Comparison of ENCODE assay signal across 15 mouse cellular contexts in genomic region chr9:118939831-118940230, GRCm38 (mm10). TPM values are rescaled to one million over a fixed set of nuclear protein-coding genes. Genes with fewer than 3 reads are reported as not detected.
A peak's percentile ranks its signal among the peaks of the same experiment; 100 is the strongest.
DNase-seq lines count a peak whose midpoint lies in the region; ATAC-seq and TF ChIP-seq lines count a peak whose summit lies in the region.
"Had no signal": no experiment of that assay in that cellular context is flagged by ENCODE, and none has a peak within 500 bp of the region (broad histone marks: within the 10 kb centered on the region; RNA-seq: fewer than 3 reads in every experiment).

No protein-coding gene starts in this region.

- ATAC-seq in lung, embryonic 14.5 days (ENCODE audit: insufficient read depth), result no peak
- peak; percentile 40; the same call in 1 of the 2 replicates for ATAC-seq in kidney, embryonic 16.5 days (ENCODE audit: low FRiP score, low TSS enrichment)
- peak; percentile 41; the same call in 1 of the 2 replicates for ATAC-seq in liver, postnatal 0 days
- ATAC-seq: forebrain, postnatal 0 days had no signal

- no peak overlapping the region for H3K4me3 ChIP-seq in gastrocnemius, adult 2 months
- no peak overlapping the region for H3K4me3 ChIP-seq in lung, embryonic 14.5 days (ENCODE audit: low read depth, low read length)
- no peak overlapping the region for H3K4me3 ChIP-seq in kidney, embryonic 16.5 days (ENCODE audit: low read length)
- no peak overlapping the region for H3K4me3 ChIP-seq in liver, postnatal 0 days (ENCODE audit: low read depth, low read length)
- H3K4me3 ChIP-seq: liver, embryonic 13.5 days; myocyte had no signal

- no peak for TF ChIP-seq CTCF in gastrocnemius, adult 2 months (IDR thresholded peaks at IDR 0.05)
- no peak for TF ChIP-seq CTCF in lung, embryonic 14.5 days (IDR thresholded peaks at IDR 0.05; ENCODE audit: low read depth)
- TF ChIP-seq CTCF in liver, postnatal 0 days (IDR thresholded peaks at IDR 0.05; ENCODE audit: low read depth), result no peak

- no peaks in the 10 kb centered on the region for H3K27me3 ChIP-seq in lung, embryonic 14.5 days (ENCODE audit: insufficient read depth, low read length)
- H3K27me3 ChIP-seq in kidney, embryonic 16.5 days (ENCODE audit: insufficient read depth, low read length), result no peaks in the 10 kb centered on the region
- H3K27me3 ChIP-seq in liver, postnatal 0 days (ENCODE audit: insufficient read depth, low read length), result no peaks in the 10 kb centered on the region
- H3K27me3 ChIP-seq: liver, embryonic 13.5 days had no signal

- DNase-seq in gastrocnemius, adult 2 months, result no peak
- no peak for DNase-seq in gastrocnemius, postnatal 4 days (ENCODE audit: low spot score in 2 of 2)
- DNase-seq in lung, embryonic 14.5 days, result no peak
- no peak for DNase-seq in lung, postnatal 25 days (ENCODE audit: low spot score)
- DNase-seq in liver, postnatal 0 days, result no peak
- no peak for DNase-seq in T-cell, adult 2 months (ENCODE audit: low spot score)
- no peak for DNase-seq in urinary bladder, postnatal 36 days (ENCODE audit: low spot score in 2 of 2)
- DNase-seq: cerebellum, postnatal 14 days; forebrain, postnatal 0 days; gastrocnemius, postnatal 36 days; heart, postnatal 14 days; liver, embryonic 13.5 days had no signal

- H3K4me2 ChIP-seq in lung, embryonic 14.5 days, result no peak overlapping the region
- peak overlapping the region; percentile 16; the same call in 1 of the 2 replicates for H3K4me2 ChIP-seq in kidney, embryonic 16.5 days (replicated peaks; ENCODE audit: low read depth, low read length)
- H3K4me2 ChIP-seq in liver, postnatal 0 days (ENCODE audit: low read depth, low read length), result peak overlapping the region; percentile 52
- H3K4me2 ChIP-seq: liver, embryonic 13.5 days had no signal

- H3K4me1 ChIP-seq in lung, embryonic 14.5 days (ENCODE audit: insufficient read depth), result peaks cover 8% of the 10 kb centered on the region; the same call in 1 of the 2 replicates
- H3K4me1 ChIP-seq in kidney, embryonic 16.5 days (ENCODE audit: insufficient read depth, low read length), result peaks cover 58% of the 10 kb centered on the region
- peaks cover 18% of the 10 kb centered on the region for H3K4me1 ChIP-seq in liver, postnatal 0 days (ENCODE audit: insufficient read depth)

- intact Hi-C loops in gastrocnemius, adult 2 months (cut with DNase I), result no loop called here

- no peak overlapping the region for H3K9ac ChIP-seq in lung, embryonic 14.5 days
- no peak overlapping the region for H3K9ac ChIP-seq in kidney, embryonic 16.5 days (replicated peaks; ENCODE audit: low read length)
- no peak overlapping the region for H3K9ac ChIP-seq in liver, postnatal 0 days (replicated peaks)
- H3K9ac ChIP-seq: forebrain, postnatal 0 days; liver, embryonic 13.5 days had no signal

- H3K36me3 ChIP-seq in lung, embryonic 14.5 days (ENCODE audit: insufficient read depth), result no peaks in the 10 kb centered on the region
- H3K36me3 ChIP-seq in kidney, embryonic 16.5 days (ENCODE audit: insufficient read depth, low read length), result no peaks in the 10 kb centered on the region
- H3K36me3 ChIP-seq in liver, postnatal 0 days (replicated peaks; ENCODE audit: insufficient read depth, low read length), result no peaks in the 10 kb centered on the region
- H3K36me3 ChIP-seq: liver, embryonic 13.5 days; midbrain, embryonic 10.5 days had no signal

- no peak for TF ChIP-seq EP300 in liver, postnatal 0 days (IDR thresholded peaks at IDR 0.05; ENCODE audit: low read depth)

- WGBS in lung, embryonic 14.5 days, result 71% methylated on average over 12 of the region's 12 CpGs
- 46% methylated on average over 12 of the region's 12 CpGs for WGBS in kidney, embryonic 16.5 days
- 63% methylated on average over 12 of the region's 12 CpGs for WGBS in liver, postnatal 0 days (ENCODE audit: insufficient replicate concordance)

- no peaks in the 10 kb centered on the region for H3K9me3 ChIP-seq in lung, embryonic 14.5 days (ENCODE audit: low read depth, low read length)
- H3K9me3 ChIP-seq in kidney, embryonic 16.5 days (ENCODE audit: low read length), result no peaks in the 10 kb centered on the region
- no peaks in the 10 kb centered on the region for H3K9me3 ChIP-seq in liver, postnatal 0 days (ENCODE audit: low read length)
- H3K9me3 ChIP-seq: liver, embryonic 13.5 days; midbrain, embryonic 10.5 days had no signal

- H3K27ac ChIP-seq in gastrocnemius, adult 2 months, result peak overlapping the region; percentile 61
- peak overlapping the region; percentile 43; the same call in 1 of the 2 replicates for H3K27ac ChIP-seq in lung, embryonic 14.5 days (ENCODE audit: low read depth)
- peak overlapping the region; percentile 61 for H3K27ac ChIP-seq in kidney, embryonic 16.5 days (ENCODE audit: low read length)
- peak overlapping the region; percentile 68 for H3K27ac ChIP-seq in liver, postnatal 0 days (ENCODE audit: low read depth)
- H3K27ac ChIP-seq: liver, embryonic 13.5 days had no signal

RNA-seq across cellular contexts. Expression of gene Ctdspl, which starts 13.6 kb away (rescaled TPM):
- total RNA-seq in gastrocnemius, adult 2 months (2021), result 1 to 10 TPM; 3.5 to 5.9 TPM
- total RNA-seq in gastrocnemius, postnatal 4 days (2021), result 10 to 100 TPM; 21.0 TPM
- 20.1 and 22.9 TPM in 2 replicates for polyA plus RNA-seq in lung, embryonic 14.5 days (2014; fragmentation: Nextera tagmentation; extraction: Ambion mirVana)
- polyA plus RNA-seq in kidney, embryonic 16.5 days (2015; fragmentation: Nextera tagmentation; extraction: Ambion mirVana), result 27.5 and 30.7 TPM in 2 replicates
- polyA plus RNA-seq in liver, postnatal 0 days (2015; fragmentation: Nextera tagmentation; extraction: Ambion mirVana), result 2.2 and 2.4 TPM in 2 replicates
